Mouse (Mus musculus) heart, embryonic 14.5 days (tissue): ENCODE data around the gene Stx18. TPM values are rescaled to one million over a fixed set of nuclear protein-coding genes. Genes with fewer than 3 reads are reported as not detected.

Experiments
- ATAC-seq: fragments of 200-750 bp; cut with Nextera tagmentation; 2 replicates; pipeline ENCODE4 v1.8.0; 2017; ENCODE audit warnings: low read depth, moderate TSS enrichment; ENCODE audit not compliant: insufficient number of reproducible peaks, insufficient read depth, low FRiP score
- H3K27ac ChIP-seq, 2 experiments: fragments of 200-500 bp in 1 of 2; fragments of 300-500 bp in 1 of 2; sonication (generic) in 1 of 2; replicated peaks in 1 of 2; 2 replicates each; pipeline ENCODE4 v1.5.1; 2012 to 2014; ENCODE audit warnings: low read depth in 2 of 2, low read length in 2 of 2, control low read depth in 1 of 2, mild to moderate bottlenecking in 1 of 2, mixed read lengths in 1 of 2; ENCODE audit not compliant: control insufficient read depth in 1 of 2, insufficient read depth in 1 of 2
- H3K27me3 ChIP-seq: fragments of 300-500 bp; sonication (generic); 2 replicates; pipeline ENCODE4 v1.6.1; 2014; ENCODE audit warnings: mild to moderate bottlenecking, low read length, control low read depth; ENCODE audit not compliant: control insufficient read depth, insufficient read depth
- H3K36me3 ChIP-seq: fragments of 300-500 bp; sonication (generic); 2 replicates; pipeline ENCODE4 v1.6.1; 2014; ENCODE audit warnings: mild to moderate bottlenecking, control low read depth, low read length, mixed read lengths; ENCODE audit not compliant: control insufficient read depth, insufficient read depth
- H3K4me1 ChIP-seq, 2 experiments: fragments of 200-500 bp in 1 of 2; fragments of 300-500 bp in 1 of 2; sonication (generic) in 1 of 2; 2 replicates each; pipeline ENCODE4 v1.6.1; 2012 to 2014; ENCODE audit warnings: low read length in 2 of 2, control low read depth in 1 of 2, mixed read lengths in 1 of 2; ENCODE audit not compliant: control insufficient read depth in 2 of 2, insufficient read depth in 2 of 2
- H3K4me2 ChIP-seq: fragments of 300-500 bp; sonication (generic); 2 replicates; pipeline ENCODE4 v1.6.1; 2014; ENCODE audit warnings: mild to moderate bottlenecking, low read length
- H3K4me3 ChIP-seq, 2 experiments: fragments of 200-500 bp in 1 of 2; fragments of 300-500 bp in 1 of 2; sonication (generic) in 1 of 2; 2 replicates each; pipeline ENCODE4 v1.5.1; 2012 to 2014; ENCODE audit warnings: low read length in 2 of 2, mild to moderate bottlenecking in 2 of 2, control low read depth in 1 of 2, low read depth in 1 of 2, moderate library complexity in 1 of 2; ENCODE audit not compliant: control insufficient read depth in 1 of 2, insufficient read depth in 1 of 2
- H3K9ac ChIP-seq: fragments of 300-500 bp; sonication (generic); 2 replicates; pipeline ENCODE4 v1.6.1; 2014; ENCODE audit warnings: mild to moderate bottlenecking, low read length
- H3K9me3 ChIP-seq: fragments of 300-500 bp; sonication (generic); 2 replicates; pipeline ENCODE4 v1.6.1; 2016; ENCODE audit warnings: low read length, control low read depth; ENCODE audit not compliant: control insufficient read depth
- WGBS: fragments of 180-500 bp; shearing (Covaris S2); extraction: QIAGEN DNeasy Blood & Tissue Kit; methylation state at CpG from one replicate; pipeline ENCODE4 v1.1.7; 2014; 5-methylcytosine and 5-hydroxymethylcytosine counted together
- polyA plus RNA-seq: library from polyadenylated mRNA; unstranded; fragments of >200 nt; fragmentation: Nextera tagmentation; extraction: Ambion mirVana; gene quantifications from 2 replicates; pipeline ENCODE4 v1.2.1, GENCODE M21; 2014

Gene Stx18
- 27.3 and 30.2 TPM in 2 replicates for polyA plus RNA-seq

GRCm38 (mm10) chr5:38038710-38039592 is at the start of gene Stx18:
TSS of gene Stx18 (plus strand) at chr5:38038742.
- peak within 1 kb of the TSS; percentile 86 for H3K4me2 ChIP-seq
- WGBS: under 1% methylated on average over 57 of the region's 57 CpGs
- H3K9me3 ChIP-seq: no peaks in the 10 kb centered on the region
- H3K27me3 ChIP-seq: no peaks in the 10 kb centered on the region
- H3K9ac ChIP-seq: peak within 1 kb of the TSS; percentile 91
- ATAC-seq: peak; percentile 87
- H3K27ac ChIP-seq: peak within 1 kb of the TSS; percentile 26 to 61; a peak in 2 of 4 replicates
- H3K4me1 ChIP-seq: peaks cover 2 to 9% of the 10 kb centered on the region in 2 experiments; a peak in 1 of 4 replicates
- H3K4me3 ChIP-seq: peak within 1 kb of the TSS; percentile 59 to 88
- H3K36me3 ChIP-seq: peaks cover 10% of the 10 kb centered on the region; the same call in 1 of the 2 replicates

- ATAC-seq: no peak
- Histone ChIP-seq H3K27ac (no peak overlapping the region), H3K9ac (no peak overlapping the region), H3K9me3 (no peaks in the 10 kb centered on the region), H3K27me3 (no peaks in the 10 kb centered on the region), H3K4me3 (no peak overlapping the region), H3K4me2 (no peak overlapping the region), H3K4me1 (no peaks in the 10 kb centered on the region), H3K36me3 (no peaks in the 10 kb centered on the region)
- WGBS: 80% methylated on average over 5 of the region's 5 CpGs
Measured at GRCm38 (mm10) chr5:37992346-37992745, 46.2 kb upstream of the Stx18 start.

- H3K36me3 ChIP-seq: no peaks in the 10 kb centered on the region
- no peak overlapping the region for H3K9ac ChIP-seq
- H3K4me1 ChIP-seq: no peaks in the 10 kb centered on the region
- H3K9me3 ChIP-seq: no peaks in the 10 kb centered on the region
- H3K27me3 ChIP-seq: no peaks in the 10 kb centered on the region
- WGBS: 73% methylated on average over 2 of the region's 2 CpGs
- H3K4me2 ChIP-seq: no peak overlapping the region
- H3K4me3 ChIP-seq: no peak overlapping the region
- no peak overlapping the region for H3K27ac ChIP-seq
- ATAC-seq: no peak
Measured at GRCm38 (mm10) chr5:37998805-37999204, 39.7 kb upstream of the Stx18 start.

GRCm38 (mm10) chr5:38002573-38002972 is 36.0 kb upstream of the Stx18 start:
- no peak overlapping the region for H3K9ac ChIP-seq
- no peaks in the 10 kb centered on the region for H3K9me3 ChIP-seq
- H3K27me3 ChIP-seq: no peaks in the 10 kb centered on the region
- 71% methylated on average over 4 of the region's 4 CpGs for WGBS
- H3K27ac ChIP-seq: no peak overlapping the region
- H3K4me2 ChIP-seq: no peak overlapping the region
- no peak overlapping the region for H3K4me3 ChIP-seq
- no peak for ATAC-seq
- no peaks in the 10 kb centered on the region for H3K36me3 ChIP-seq
- H3K4me1 ChIP-seq: no peaks in the 10 kb centered on the region

- ATAC-seq: no peak
Measured at GRCm38 (mm10) chr5:38004746-38005145, 33.8 kb upstream of the Stx18 start.

GRCm38 (mm10) chr5:38006415-38007347 is 31.9 kb upstream of the Stx18 start:
- H3K4me1 ChIP-seq: no peaks in the 10 kb centered on the region
- no peak overlapping the region for H3K27ac ChIP-seq
- H3K9ac ChIP-seq: no peak overlapping the region
- no peak overlapping the region for H3K4me3 ChIP-seq
- ATAC-seq: no peak
- H3K27me3 ChIP-seq: no peaks in the 10 kb centered on the region
- H3K36me3 ChIP-seq: no peaks in the 10 kb centered on the region
- 77% methylated on average over 17 of the region's 17 CpGs for WGBS
- H3K4me2 ChIP-seq: no peak overlapping the region
- H3K9me3 ChIP-seq: no peaks in the 10 kb centered on the region

More at GRCm38 (mm10) chr5:38004746-38005145, 33.8 kb upstream of the Stx18 start:
- H3K27me3 ChIP-seq: no peaks in the 10 kb centered on the region
- no peaks in the 10 kb centered on the region for H3K36me3 ChIP-seq
- H3K27ac ChIP-seq: no peak overlapping the region
- WGBS: 78% methylated on average over 5 of the region's 5 CpGs
- no peaks in the 10 kb centered on the region for H3K4me1 ChIP-seq
- no peak overlapping the region for H3K9ac ChIP-seq
- H3K4me2 ChIP-seq: no peak overlapping the region
- no peaks in the 10 kb centered on the region for H3K9me3 ChIP-seq
- no peak overlapping the region for H3K4me3 ChIP-seq

GRCm38 (mm10) chr5:38009071-38009470 is 29.5 kb upstream of the Stx18 start:
- Histone ChIP-seq H3K4me3 (no peak overlapping the region), H3K4me2 (no peak overlapping the region), H3K4me1 (no peaks in the 10 kb centered on the region), H3K27me3 (no peaks in the 10 kb centered on the region), H3K9me3 (no peaks in the 10 kb centered on the region), H3K36me3 (no peaks in the 10 kb centered on the region), H3K27ac (no peak overlapping the region), H3K9ac (no peak overlapping the region)
- ATAC-seq: no peak
- 81% methylated on average over 4 of the region's 4 CpGs for WGBS
